Mouse (Mus musculus): ENCODE measurements around the gene Arhgef28.

Gene Arhgef28

GRCm38 (mm10) chr13:97988796-97989195 lies 217.4 kb downstream of the Arhgef28 start:
- no peaks in the 10 kb centered on the region for H3K36me3 ChIP-seq (ENCODE audit: control insufficient read depth, insufficient read depth, low read length, poor library complexity, severe bottlenecking)

GRCm38 (mm10) chr13:97986691-97987090 lies 219.5 kb downstream of the Arhgef28 start:
- H3K27me3 ChIP-seq (ENCODE audit: control insufficient read depth, insufficient read depth, low read length, poor library complexity, severe bottlenecking), result no peaks in the 10 kb centered on the region
- no peak for DNase-seq (ENCODE audit: low read depth, low spot score)
- no peaks in the 10 kb centered on the region for H3K36me3 ChIP-seq (ENCODE audit: control insufficient read depth, insufficient read depth, low read length, poor library complexity, severe bottlenecking)

More at GRCm38 (mm10) chr13:97988796-97989195, 217.4 kb downstream of the Arhgef28 start:
- no peak for DNase-seq (ENCODE audit: low read depth, low spot score)
- no peaks in the 10 kb centered on the region for H3K27me3 ChIP-seq (ENCODE audit: control insufficient read depth, insufficient read depth, low read length, poor library complexity, severe bottlenecking)

- Histone ChIP-seq H3K36me3 (ENCODE audit: control insufficient read depth, insufficient read depth, low read length, poor library complexity, severe bottlenecking) (no peaks in the 10 kb centered on the region), H3K27me3 (ENCODE audit: control insufficient read depth, insufficient read depth, low read length, poor library complexity, severe bottlenecking) (no peaks in the 10 kb centered on the region)
- no peak for DNase-seq (ENCODE audit: low read depth, low spot score)
These were observed 229.1 kb downstream of the Arhgef28 start for GRCm38 (mm10) chr13:97977104-97977503.

- Histone ChIP-seq H3K27me3 (ENCODE audit: control insufficient read depth, insufficient read depth, low read length, poor library complexity, severe bottlenecking) (no peaks in the 10 kb centered on the region), H3K36me3 (ENCODE audit: control insufficient read depth, insufficient read depth, low read length, poor library complexity, severe bottlenecking) (no peaks in the 10 kb centered on the region)
- DNase-seq (ENCODE audit: low read depth, low spot score), result no peak
These were observed 229.6 kb downstream of the Arhgef28 start for GRCm38 (mm10) chr13:97976642-97977041.

GRCm38 (mm10) chr13:97974532-97975194 lies 231.6 kb downstream of the Arhgef28 start:
- Histone ChIP-seq H3K27me3 (ENCODE audit: control insufficient read depth, insufficient read depth, low read length, poor library complexity, severe bottlenecking) (no peaks in the 10 kb centered on the region), H3K36me3 (ENCODE audit: control insufficient read depth, insufficient read depth, low read length, poor library complexity, severe bottlenecking) (no peaks in the 10 kb centered on the region)
- peak; percentile 13 for DNase-seq (ENCODE audit: low read depth, low spot score)

- DNase-seq (ENCODE audit: low read depth, low spot score), result no peak
- Histone ChIP-seq H3K36me3 (ENCODE audit: control insufficient read depth, insufficient read depth, low read length, poor library complexity, severe bottlenecking) (no peaks in the 10 kb centered on the region), H3K27me3 (ENCODE audit: control insufficient read depth, insufficient read depth, low read length, poor library complexity, severe bottlenecking) (no peaks in the 10 kb centered on the region)
These were observed 232.3 kb downstream of the Arhgef28 start for GRCm38 (mm10) chr13:97973915-97974314.

- no peak for DNase-seq (ENCODE audit: low read depth, low spot score)
- H3K36me3 ChIP-seq (ENCODE audit: control insufficient read depth, insufficient read depth, low read length, poor library complexity, severe bottlenecking), result no peaks in the 10 kb centered on the region
- no peaks in the 10 kb centered on the region for H3K27me3 ChIP-seq (ENCODE audit: control insufficient read depth, insufficient read depth, low read length, poor library complexity, severe bottlenecking)
These were observed 240.2 kb downstream of the Arhgef28 start for GRCm38 (mm10) chr13:97966077-97966476.

- DNase-seq (ENCODE audit: low read depth, low spot score), result no peak
- H3K27me3 ChIP-seq (ENCODE audit: control insufficient read depth, insufficient read depth, low read length, poor library complexity, severe bottlenecking), result no peaks in the 10 kb centered on the region
- H3K36me3 ChIP-seq (ENCODE audit: control insufficient read depth, insufficient read depth, low read length, poor library complexity, severe bottlenecking), result no peaks in the 10 kb centered on the region
These were observed 241.3 kb downstream of the Arhgef28 start for GRCm38 (mm10) chr13:97964892-97965424.

GRCm38 (mm10) chr13:97960142-97960541 lies 246.1 kb downstream of the Arhgef28 start:
- no peaks in the 10 kb centered on the region for H3K27me3 ChIP-seq (ENCODE audit: control insufficient read depth, insufficient read depth, low read length, poor library complexity, severe bottlenecking)
- no peaks in the 10 kb centered on the region for H3K36me3 ChIP-seq (ENCODE audit: control insufficient read depth, insufficient read depth, low read length, poor library complexity, severe bottlenecking)
- DNase-seq (ENCODE audit: low read depth, low spot score), result no peak

- no peaks in the 10 kb centered on the region for H3K36me3 ChIP-seq (ENCODE audit: control insufficient read depth, insufficient read depth, low read length, poor library complexity, severe bottlenecking)
- H3K27me3 ChIP-seq (ENCODE audit: control insufficient read depth, insufficient read depth, low read length, poor library complexity, severe bottlenecking), result no peaks in the 10 kb centered on the region
- no peak for DNase-seq (ENCODE audit: low read depth, low spot score)
These were observed 246.8 kb downstream of the Arhgef28 start for GRCm38 (mm10) chr13:97959394-97959888.

- Histone ChIP-seq H3K36me3 (ENCODE audit: control insufficient read depth, insufficient read depth, low read length, poor library complexity, severe bottlenecking) (no peaks in the 10 kb centered on the region), H3K27me3 (ENCODE audit: control insufficient read depth, insufficient read depth, low read length, poor library complexity, severe bottlenecking) (no peaks in the 10 kb centered on the region)
- DNase-seq (ENCODE audit: low read depth, low spot score), result no peak
These were observed 250.5 kb downstream of the Arhgef28 start for GRCm38 (mm10) chr13:97955759-97956158.

- DNase-seq (ENCODE audit: low read depth, low spot score), result no peak
- Histone ChIP-seq H3K36me3 (ENCODE audit: control insufficient read depth, insufficient read depth, low read length, poor library complexity, severe bottlenecking) (no peaks in the 10 kb centered on the region), H3K27me3 (ENCODE audit: control insufficient read depth, insufficient read depth, low read length, poor library complexity, severe bottlenecking) (no peaks in the 10 kb centered on the region)
These were observed 251.2 kb downstream of the Arhgef28 start for GRCm38 (mm10) chr13:97954956-97955496.

- DNase-seq (ENCODE audit: low read depth, low spot score), result no peak
- H3K27me3 ChIP-seq (ENCODE audit: control insufficient read depth, insufficient read depth, low read length, poor library complexity, severe bottlenecking), result no peaks in the 10 kb centered on the region
- no peaks in the 10 kb centered on the region for H3K36me3 ChIP-seq (ENCODE audit: control insufficient read depth, insufficient read depth, low read length, poor library complexity, severe bottlenecking)
These were observed 252.2 kb downstream of the Arhgef28 start for GRCm38 (mm10) chr13:97954051-97954450.

- Histone ChIP-seq H3K27me3 (ENCODE audit: control insufficient read depth, insufficient read depth, low read length, poor library complexity, severe bottlenecking) (no peaks in the 10 kb centered on the region), H3K36me3 (ENCODE audit: control insufficient read depth, insufficient read depth, low read length, poor library complexity, severe bottlenecking) (no peaks in the 10 kb centered on the region)
- no peak for DNase-seq (ENCODE audit: low read depth, low spot score)
These were observed 252.7 kb downstream of the Arhgef28 start for GRCm38 (mm10) chr13:97953526-97953925.

GRCm38 (mm10) chr13:97948856-97949255 lies 257.4 kb downstream of the Arhgef28 start:
- Histone ChIP-seq H3K27me3 (ENCODE audit: control insufficient read depth, insufficient read depth, low read length, poor library complexity, severe bottlenecking) (no peaks in the 10 kb centered on the region), H3K36me3 (ENCODE audit: control insufficient read depth, insufficient read depth, low read length, poor library complexity, severe bottlenecking) (no peaks in the 10 kb centered on the region)
- DNase-seq (ENCODE audit: low read depth, low spot score), result no peak
